Mouse (Mus musculus) kidney, postnatal 36 days (tissue): ENCODE measurements around the gene Ksr2.
"Not testable (repeated sequence)": the region's sequence is repeated elsewhere in the genome, so short reads cannot be mapped to it uniquely, and the experiment has no call there.

Source experiments
- DNase-seq, 2 experiments: peaks; one replicate each; pipeline ENCODE4 v3.0.0; 2021 to 2022; ENCODE audit warnings: mixed read lengths in 2 of 2

The Ksr2 gene

DNA sequence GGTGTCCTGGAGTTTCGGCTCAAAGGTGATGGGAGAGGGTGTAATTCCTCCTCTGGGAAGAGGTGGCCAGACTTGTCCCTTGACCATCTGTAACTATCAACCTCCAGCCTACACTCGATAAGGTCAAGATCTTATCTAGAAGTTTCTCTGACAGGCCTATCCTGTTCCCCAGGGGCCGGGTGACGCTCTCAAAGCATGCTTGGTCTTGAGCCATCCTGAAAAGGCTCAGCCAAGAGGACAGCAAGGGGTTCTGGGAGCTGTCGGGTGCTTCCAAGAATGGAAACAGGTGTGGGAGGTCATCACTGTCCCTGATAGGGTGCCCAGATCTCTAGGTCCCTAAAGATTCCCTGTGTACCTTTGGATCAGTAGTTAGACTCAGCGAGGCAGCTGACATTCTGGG, 4.4 kb upstream of the Ksr2 start:
- DNase-seq: no peak

DNA sequence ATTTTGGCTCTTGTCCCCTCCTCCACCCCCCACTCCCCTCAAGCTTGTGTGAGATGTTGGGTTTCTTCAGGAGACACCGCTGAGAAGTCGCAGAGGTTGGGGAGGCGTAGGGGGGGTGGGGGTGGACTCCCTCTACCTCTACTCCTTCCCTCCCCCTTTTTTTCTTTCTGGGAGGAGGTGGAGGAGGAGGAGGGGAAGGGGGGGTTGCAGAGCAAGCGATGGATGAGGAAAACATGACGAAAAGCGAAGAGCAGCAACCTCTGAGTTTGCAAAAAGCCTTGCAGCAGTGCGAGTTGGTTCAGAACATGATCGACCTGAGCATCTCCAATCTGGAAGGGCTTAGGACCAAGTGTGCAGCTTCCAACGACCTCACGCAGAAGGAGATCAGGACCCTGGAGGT, 811 bp downstream of the Ksr2 start:
- DNase-seq: no peak

DNA sequence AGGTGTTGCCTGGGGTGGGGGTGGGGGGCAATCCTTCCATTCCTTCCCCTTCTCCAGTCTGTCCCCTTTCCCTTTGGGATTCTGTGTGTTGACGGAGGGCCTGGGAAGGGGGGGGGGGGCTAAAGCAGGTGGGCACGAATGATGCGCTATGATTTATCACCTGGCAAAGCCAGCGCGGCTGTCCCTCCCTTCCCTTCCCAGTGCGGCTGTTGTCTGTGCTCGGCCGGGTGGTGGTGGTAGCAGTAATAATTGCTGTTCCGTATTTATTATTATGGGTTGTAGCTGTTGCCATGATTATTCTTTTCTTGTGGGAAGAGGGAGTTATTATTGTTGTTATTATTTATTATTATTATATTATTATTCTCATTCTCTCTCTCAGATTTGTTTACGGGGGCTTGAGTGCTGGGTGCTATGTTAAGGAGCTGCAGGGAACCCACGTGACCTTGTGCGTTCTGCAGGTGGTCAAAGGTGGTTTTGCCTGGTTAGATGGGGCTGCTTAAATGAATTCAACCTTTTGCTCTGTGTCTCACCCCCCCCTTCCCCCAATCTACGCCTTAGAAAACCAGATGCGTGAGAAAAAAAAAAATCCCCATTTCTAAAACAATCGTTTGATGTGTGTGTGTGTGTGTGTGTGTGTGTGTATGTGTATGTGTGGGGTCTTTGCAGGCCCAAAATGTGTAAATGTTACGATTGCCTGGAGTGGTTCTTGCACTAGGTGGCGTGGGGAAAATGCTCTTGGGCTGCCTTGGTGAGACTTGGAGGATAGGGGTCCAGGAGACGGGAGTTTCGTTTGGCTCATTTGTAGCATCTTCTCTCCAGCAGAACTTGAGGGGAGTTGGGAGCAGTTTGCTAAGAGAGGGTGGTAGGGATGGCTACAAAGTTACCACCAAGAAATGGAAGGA, 1.5 kb downstream of the Ksr2 start:
- DNase-seq: no peak

DNA sequence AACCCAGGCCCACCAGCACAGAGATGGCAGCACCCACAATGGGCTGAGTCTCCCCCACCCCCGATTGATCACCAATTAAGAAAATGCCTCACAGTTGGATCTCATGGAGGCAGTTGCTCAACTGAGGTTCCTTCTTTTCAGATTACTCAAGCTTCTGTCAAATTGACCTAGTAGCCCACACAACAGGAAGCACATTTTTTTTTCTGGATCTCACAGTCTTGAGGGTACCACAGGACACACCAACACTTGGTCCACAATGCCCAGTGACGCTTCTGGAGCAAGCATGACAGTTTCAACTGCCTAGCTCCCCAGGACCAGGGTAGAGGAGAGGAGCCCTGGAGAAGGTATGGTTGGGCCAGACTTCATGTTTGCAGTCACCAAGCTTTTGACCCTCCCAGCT, 3.6 kb downstream of the Ksr2 start:
- DNase-seq: no peak

- not testable (repeated sequence) for DNase-seq
Measured at GRCm38 (mm10) chr5:117433501-117433900, 19.7 kb downstream of the Ksr2 start.

DNA sequence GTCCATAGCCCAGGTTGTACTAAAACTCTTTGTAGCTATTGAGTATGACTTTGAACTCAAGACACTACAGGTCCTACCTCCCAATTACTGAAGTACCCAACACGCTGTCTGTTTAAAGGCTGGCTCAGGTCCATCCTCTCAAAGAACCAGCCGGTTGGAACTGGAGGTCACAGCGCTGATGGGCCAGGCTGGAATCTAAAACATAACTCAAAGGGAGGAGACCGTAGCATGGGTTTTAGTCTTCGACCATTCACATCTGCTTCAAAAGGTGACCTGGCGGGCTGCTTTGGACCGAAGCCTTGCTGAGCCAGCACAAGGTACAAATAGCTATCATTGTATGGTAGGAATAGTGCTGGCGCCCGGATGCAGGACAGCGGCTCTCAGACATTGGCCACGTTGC, 26.5 kb downstream of the Ksr2 start:
- DNase-seq: peak; percentile 69 to 71

GRCm38 (mm10) chr5:117441242-117441842, 27.5 kb downstream of the Ksr2 start:
- DNase-seq: no peak

- DNase-seq: peak; percentile 10 to 18
Measured at GRCm38 (mm10) chr5:117442157-117442765, 28.5 kb downstream of the Ksr2 start.

DNA sequence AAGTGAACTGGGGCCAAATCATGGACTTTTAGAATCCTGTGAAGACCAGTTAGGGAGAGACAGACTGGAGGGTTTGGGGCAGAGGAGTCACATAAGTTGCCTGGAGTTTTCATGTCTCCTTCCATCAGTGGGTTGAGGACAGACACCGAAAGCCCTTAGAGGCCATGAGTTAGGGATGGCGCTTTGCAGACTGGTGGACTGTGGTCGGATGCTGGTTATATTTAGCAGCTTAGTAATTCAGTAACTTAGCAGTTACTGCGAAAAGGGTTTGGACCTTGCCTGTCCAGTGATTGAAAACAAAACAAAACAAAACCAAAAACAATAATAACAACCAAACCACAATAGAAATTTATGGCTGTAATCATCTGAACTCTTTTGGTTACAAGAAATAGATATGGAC, 29.3 kb downstream of the Ksr2 start:
- peak; percentile 49 to 64 for DNase-seq

DNA sequence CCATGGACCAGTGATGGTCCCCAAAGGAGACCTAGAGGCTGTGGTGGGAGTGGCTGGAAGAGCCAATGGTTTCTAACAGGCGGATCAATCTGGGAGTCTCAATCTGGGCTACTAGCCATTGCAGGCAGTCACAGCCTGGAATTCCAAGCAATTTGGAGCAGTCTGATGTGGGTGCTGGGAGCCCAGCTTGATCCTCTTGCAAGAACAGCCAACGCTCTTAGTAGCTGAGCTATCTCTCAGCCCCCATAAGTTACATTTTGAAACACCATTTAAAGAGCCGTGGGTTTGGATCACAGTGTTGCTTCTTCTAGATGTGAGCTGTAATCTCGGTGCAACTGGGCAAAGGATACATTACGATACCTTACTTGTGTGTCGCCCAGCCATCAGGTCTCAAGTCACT, 30.1 kb downstream of the Ksr2 start:
- DNase-seq: no peak

DNA sequence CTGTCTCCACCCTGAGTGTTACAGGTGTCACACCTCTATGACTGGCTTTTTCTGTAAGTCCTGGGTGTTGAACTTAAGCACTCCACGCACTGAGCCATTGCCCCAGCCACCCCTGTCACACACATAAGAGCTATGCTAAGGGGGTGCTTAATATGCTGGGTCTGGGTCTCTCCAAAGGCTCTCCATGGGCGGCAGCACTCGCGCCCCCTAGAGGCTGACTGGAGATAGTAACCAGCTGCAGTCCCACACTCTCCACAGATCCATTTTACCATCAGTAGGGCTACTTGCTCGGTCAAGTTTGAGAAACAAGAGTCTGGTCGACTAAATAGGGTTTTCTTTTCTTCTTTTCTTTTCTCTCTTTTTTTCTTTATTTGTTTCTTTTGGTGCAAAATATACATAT, 33.9 kb downstream of the Ksr2 start:
- DNase-seq: peak in 1 of 2 experiments; percentile 28

GRCm38 (mm10) chr5:117452013-117452412, 38.2 kb downstream of the Ksr2 start:
- DNase-seq: no peak

- DNase-seq: no peak
Measured at GRCm38 (mm10) chr5:117455546-117455945, 41.7 kb downstream of the Ksr2 start.

DNA sequence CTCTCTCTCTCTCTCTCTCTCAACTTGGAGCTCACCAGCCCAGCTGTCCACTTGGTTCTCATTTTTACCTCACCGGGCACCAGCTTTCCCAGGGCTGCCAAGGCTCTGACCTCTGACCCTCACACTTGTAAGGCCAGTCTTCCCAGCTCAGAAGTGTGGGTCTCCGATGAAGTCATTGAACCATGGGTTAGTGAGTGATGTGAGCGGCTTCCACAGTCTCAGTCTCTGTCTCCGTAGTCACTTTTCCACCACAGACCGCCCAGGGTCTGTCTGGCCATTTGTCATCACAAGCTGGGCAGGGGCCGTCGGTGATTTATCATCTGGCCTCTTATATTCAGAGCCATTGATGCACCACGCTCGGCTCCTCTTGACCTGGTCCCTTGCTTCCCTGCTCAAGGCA, 43.3 kb downstream of the Ksr2 start:
- peak; percentile 10 to 21 for DNase-seq

- no peak for DNase-seq
Measured at GRCm38 (mm10) chr5:117457583-117457982, 43.8 kb downstream of the Ksr2 start.

GRCm38 (mm10) chr5:117458899-117459298, 45.1 kb downstream of the Ksr2 start:
- no peak for DNase-seq

GRCm38 (mm10) chr5:117460261-117460660, 46.5 kb downstream of the Ksr2 start:
- DNase-seq: no peak

DNA sequence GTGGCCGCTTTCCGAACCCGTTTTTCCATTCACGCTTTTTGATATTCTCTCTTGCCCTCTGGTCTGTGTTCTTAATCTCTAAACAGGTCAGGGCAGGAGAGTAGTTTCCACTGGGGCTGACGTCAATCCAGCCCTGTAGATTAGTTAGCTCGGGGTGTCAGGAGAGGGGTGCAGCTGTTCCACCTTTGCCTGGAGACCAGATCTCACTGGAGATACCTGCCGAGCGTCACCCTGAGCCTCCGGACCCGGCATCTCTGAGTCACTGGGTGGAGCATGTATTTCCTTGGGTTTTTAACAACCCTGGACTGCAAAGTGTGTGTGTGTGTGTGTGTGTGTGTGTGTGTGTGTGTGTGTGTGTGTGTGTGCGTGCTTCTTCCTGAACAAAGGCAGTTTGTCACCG, 53.3 kb downstream of the Ksr2 start:
- peak; percentile 7 to 12 for DNase-seq

- no peak for DNase-seq
Measured at GRCm38 (mm10) chr5:117468961-117469360, 55.2 kb downstream of the Ksr2 start.

DNA sequence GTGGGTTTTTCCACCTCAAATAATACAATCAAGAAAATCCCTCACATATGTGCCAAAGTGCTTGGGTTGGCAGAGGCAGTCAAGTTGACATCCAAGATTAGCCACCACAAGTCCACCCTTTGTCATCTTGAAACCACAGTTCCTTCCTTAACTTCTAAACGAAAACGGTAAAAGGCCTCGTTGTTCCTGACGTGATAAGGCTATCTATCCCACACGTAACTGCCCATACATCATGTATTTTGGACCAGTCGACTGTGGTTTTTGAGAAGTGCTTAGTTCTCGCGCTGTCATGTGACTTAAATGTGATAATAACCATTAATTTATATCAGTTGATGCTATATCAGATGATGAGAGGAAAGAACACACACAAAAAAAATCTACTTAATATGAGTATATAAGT, 55.8 kb downstream of the Ksr2 start:
- DNase-seq: no peak

GRCm38 (mm10) chr5:117481162-117481561, 67.4 kb downstream of the Ksr2 start:
- DNase-seq: no peak

DNA sequence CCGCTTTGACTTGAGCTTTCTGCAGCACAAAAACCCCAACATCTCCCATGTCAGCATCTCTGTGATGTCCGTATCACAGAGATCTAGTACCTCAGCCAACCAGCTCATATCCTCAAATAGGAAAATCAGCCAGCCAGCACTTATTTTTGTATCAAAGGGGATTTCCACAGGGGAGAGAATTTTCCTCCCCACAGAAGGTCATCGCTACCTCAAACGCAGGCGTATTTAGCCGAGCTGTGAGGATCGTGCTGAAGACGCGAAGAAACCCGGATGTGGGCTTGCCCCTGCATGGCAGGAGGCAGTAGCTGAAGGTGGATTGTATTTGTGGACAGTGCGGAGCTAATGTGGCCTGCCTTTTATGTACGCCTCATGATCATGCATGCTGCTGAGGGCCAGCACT, 67.8 kb downstream of the Ksr2 start:
- no peak for DNase-seq

GRCm38 (mm10) chr5:117482013-117482412, 68.2 kb downstream of the Ksr2 start:
- DNase-seq: no peak

GRCm38 (mm10) chr5:117485411-117485810, 71.6 kb downstream of the Ksr2 start:
- DNase-seq: no peak
